Mouse (Mus musculus) left cerebral cortex, adult 18-20 months (tissue): Measurements from ENCODE around the gene Zfp319. TPM values are rescaled to one million over a fixed set of nuclear protein-coding genes. Genes with fewer than 3 reads are reported as not detected.
"Not testable (repeated sequence)": the region's sequence is repeated elsewhere in the genome, so short reads cannot be mapped to it uniquely, and the experiment has no call there.

Experiments
- DNase-seq, 2 experiments: peaks; one replicate each; pipeline ENCODE4 v3.0.0; 2021 to 2022; ENCODE audit warnings: low spot score in 2 of 2, mixed read lengths in 1 of 2
- long read RNA-seq, 2 experiments: library from polyadenylated mRNA; stranded (forward); transcript quantifications; one replicate each; pipeline ENCODE4 v2.0.0; 2021
- total RNA-seq, 2 experiments: library from RNA; stranded (reverse); gene quantifications; 2 replicates each; pipeline ENCODE4 v1.2.3; 2021

Zfp319 gene
- total RNA-seq = 10 to 100 TPM; 17.2 to 18.3 TPM
- long read RNA-seq, experiment 1, full-length matches to known transcripts = 8 of 30 reads
- long read RNA-seq, experiment 1, partial matches to known transcripts = 0 of 30 reads
- long read RNA-seq, experiment 1, other reads (novel, unspliced or antisense) = 22 of 30 reads
- long read RNA-seq, experiment 2, full-length matches to known transcripts = 5 of 14 reads
- long read RNA-seq, experiment 2, partial matches to known transcripts = 0 of 14 reads
- long read RNA-seq, experiment 2, other reads (novel, unspliced or antisense) = 9 of 14 reads

DNA sequence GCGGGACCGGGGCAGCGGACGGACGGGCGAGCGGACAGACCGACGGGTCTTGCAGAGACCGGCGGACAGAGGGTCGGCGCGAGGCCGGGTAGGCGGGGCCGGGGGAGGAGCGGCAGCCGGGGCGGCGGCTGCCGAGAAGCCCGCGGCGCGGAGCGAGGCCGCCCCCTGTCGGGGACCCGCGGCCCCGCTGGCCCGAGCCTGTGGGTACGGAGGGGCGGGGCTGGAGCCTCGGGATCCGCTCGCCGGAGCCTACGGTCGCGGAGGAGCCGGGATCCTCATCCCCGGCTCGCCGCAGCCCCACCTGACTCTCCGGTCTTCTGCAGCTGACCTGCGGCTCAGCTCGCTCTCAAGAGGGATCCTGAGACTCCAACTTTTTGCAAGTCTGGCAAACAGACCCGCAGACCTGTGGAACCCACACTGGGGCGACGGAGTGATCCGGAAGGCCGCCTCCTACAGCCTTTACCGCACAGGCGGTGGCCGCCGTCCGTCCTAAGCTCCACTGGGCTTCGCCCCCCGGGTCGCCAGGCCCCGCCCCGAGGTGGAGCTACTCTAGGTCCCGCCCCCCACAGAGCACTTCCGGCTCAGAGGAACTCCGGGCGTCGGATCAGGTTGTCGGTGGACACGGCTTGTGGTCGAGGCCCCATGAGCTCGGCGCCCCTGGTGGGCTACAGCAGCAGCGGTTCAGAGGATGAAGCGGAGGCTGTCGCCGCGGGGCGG lies at the start of gene Zfp319, which contains the start of gene Usb1:
TSS of gene Zfp319 (minus strand) at position 231 of the 717 bp plus-strand sequence.
TSS of gene Usb1 (plus strand) at position 565 of the 717 bp plus-strand sequence.
- DNase-seq = peak; percentile 89 to 92

DNA sequence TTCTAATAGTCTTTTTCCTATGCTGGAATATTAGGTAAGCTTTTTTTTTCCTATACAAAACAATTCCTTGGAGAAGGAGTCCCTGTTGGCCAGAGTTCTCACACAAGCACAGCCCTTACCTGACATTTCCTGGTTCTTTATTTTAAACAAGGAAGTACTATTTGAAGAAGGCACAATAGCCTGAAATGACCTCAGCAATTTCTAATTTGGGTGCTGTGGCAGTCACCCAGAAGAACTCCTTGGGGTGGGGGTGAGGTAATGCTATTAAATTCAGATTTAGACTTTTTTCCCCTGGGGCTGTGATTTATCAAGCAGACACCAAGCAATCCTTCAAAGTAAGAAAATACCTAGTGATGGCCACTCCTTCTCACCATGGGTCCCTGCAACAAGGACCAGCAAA lies 49.2 kb upstream of the Zfp319 start:
- DNase-seq = no peak

DNA sequence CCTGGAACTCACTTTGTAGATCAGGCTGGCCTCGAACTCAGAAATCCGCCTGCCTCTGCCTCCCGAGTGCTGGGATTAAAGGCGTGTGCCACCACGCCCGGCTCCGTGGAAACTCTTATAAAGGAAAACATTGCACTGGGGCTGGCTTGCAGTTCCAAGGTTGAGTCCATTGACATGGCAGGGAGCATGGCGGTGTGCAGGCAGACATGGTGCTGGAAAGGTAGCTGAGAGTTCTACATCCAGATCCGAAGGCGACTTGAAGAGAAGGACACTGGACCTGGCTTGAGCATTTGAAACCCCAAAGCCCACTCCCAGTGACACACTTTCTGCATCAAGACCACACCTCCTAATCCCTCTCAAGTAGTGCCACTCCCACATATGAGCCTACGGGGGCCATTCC lies 47.2 kb upstream of the Zfp319 start:
- DNase-seq = not testable (repeated sequence)

DNA sequence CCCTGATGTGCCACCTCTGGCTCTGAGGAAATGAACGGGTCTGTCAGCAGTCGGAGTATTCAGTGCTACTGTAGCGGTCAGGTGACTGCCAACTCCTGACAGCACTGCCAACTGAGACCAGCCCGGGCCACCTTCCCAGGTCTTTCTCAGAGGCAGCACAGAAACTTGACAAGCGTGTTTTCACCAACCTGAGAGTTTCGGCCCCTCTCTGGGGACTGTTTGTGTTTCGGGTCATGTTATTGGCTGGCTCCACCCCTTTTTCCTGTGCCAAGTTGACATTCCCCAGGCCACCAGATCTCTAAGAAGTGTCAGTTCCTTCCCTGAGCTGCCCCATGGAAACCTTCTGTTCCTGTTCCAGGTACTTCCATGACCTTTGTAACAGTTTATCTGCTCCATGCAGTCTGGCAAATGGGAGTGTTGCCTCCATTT lies 46.1 kb upstream of the Zfp319 start:
- no peak for DNase-seq

DNA sequence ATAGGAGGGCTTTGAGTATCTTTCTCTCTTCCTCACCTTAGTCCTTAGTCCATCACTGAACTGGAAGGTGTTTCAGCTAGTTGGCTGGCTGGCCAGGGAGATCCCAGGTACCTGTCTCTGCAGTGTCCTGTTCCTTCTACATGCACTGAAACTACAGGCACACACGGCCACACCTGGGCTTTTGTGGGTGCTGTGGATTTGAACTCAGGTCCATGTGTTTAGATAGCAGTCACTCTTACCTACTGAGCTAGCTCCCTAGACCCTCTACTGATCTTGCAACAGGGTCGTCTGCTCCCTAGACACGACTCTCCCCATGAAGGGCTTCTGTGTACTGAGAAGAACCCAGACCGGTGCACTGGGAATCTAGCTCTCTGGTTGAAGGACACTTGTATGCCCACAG lies 45.4 kb upstream of the Zfp319 start:
- no peak for DNase-seq

DNA sequence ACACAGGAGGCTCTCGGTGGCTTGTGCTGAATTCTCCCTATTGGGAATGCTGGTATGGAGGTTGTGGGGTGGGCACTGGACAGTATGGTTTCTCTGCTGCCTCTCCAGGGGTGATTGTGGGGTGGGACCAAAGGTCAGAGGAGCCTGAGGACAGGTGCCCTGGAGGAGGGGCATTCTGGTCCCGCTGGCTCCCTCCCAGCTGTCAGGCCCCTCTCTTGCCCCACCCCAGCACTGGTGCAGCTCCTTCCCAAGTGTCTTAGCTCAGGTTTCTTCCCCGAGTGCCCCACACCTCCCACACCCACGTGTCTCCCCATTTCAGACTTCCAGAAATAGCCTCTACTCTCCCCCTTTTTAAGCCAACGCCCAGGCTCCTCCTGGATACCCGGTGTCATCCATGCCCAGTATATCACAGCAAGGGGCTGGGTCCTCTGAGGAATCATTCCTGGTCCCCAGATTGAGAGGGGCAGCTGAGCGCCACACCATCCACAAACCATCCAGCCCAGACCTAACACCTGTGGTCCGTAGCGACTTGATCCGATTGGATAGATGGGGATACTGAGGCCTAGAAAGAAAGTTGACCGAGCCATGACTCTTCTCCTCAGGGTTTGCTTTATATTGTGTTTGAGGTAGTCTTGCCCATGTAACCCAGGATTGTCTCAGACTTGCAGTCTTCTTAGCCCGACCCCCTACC lies 44.7 kb upstream of the Zfp319 start:
- DNase-seq = no peak

DNA sequence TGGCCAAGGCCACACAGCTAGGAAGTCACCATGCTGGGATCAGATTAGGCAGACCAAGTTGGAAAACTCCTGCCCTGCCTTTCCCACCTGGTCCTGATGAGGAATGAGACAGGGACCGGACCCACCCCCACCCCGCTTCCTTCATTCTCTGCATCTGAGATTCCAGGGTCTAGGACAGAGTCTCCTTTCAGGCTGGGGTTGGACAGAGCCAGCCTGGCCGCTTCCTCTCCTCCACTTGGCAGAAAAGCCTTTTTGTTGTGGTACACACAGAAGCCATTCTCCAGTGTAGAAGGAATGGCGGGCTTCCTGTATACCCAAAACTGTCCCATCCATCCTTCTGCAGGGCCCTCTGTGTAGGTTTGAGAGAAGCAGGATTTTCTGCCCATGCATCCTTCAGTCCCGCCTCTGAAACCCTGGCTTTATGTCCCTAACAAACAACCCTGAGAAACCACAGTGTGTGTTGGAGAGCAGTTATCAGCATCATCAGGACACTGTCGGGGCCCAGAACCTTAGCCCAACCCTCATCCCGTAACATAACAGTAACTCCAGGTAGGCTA lies 43.7 kb upstream of the Zfp319 start:
- DNase-seq = no peak

DNA sequence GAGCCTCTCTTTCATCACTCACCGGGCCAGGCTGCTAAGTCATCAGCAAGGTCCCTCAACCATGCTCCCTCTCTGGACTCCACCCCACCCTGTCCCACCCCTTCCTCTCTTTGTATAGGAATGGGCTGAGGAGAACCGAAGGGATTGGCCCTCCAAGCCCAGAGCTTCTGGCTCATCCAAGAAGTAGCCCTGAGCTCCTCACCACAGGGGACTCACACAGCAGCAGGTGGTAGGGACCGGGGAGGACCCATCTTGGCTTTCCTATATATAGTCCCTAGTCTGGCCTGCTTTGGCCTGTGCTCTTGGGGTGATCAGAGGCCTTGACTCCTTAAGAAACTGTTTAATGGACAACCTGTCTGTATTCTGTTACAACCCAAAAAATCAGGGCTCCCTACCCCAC lies 42.7 kb upstream of the Zfp319 start:
- DNase-seq = no peak

DNA sequence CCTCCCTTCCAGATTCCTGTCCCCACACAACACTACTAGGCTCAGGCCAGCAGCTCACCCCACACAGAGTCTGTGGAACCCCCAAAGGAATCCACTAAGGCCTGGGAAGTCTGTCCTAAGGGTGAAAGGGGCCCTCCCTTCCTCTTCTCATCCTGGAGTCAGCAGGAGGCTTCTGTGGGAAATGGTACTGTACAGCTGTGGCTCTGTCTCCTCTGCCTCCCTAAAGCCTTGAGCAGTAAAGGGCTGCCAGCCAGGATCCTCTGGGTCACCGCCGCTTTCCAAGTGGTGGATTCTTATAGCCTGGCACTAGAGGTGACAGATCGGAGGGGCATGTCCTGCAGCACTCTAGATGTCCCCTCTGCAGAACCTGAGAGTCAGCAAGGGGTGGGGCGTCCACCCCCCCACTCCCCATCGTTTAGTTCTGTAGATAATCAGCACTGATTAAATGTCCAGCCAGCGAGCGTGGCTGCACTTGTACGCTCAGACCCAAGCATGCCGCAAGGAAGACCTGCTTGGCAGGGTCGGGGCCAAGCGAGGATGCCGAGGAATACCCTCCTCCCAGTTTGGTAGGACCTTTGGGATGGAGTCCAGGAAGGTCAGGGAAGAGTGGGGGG lies 41.7 kb upstream of the Zfp319 start:
- no peak for DNase-seq

DNA sequence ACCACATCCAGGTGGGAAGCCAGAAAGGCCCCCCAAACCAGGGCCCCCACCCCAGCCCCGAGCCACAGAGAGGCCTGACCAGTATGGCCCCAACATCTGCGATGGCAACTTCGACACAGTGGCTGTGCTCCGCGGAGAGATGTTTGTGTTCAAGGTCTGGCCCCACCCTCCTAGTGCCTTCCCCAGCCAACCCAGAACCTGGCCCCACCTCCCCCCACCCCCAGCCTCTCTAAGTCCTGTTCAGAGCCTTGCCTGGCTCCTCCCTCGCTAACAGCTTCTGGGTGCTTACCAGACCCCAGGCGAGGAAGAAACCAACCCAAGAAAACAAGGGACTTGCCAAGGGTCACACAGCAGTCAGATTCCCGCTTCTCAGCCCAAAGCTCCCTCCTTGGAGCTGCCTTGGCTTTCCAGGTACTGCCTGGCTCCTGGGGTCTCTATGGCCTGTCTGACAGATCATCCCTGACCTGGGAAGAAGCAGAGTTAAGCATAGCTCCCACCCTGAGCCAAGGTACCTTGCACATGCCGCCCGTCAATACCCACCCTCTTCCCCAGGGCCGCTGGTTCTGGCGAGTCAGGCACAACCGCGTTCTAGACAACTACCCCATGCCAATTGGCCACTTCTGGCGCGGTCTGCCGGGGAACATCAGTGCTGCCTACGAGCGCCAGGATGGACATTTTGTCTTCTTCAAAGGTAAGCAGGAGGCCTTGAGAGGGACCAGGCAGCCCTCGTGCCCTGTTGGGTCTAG lies 38.0 kb upstream of the Zfp319 start:
- no peak for DNase-seq

DNA sequence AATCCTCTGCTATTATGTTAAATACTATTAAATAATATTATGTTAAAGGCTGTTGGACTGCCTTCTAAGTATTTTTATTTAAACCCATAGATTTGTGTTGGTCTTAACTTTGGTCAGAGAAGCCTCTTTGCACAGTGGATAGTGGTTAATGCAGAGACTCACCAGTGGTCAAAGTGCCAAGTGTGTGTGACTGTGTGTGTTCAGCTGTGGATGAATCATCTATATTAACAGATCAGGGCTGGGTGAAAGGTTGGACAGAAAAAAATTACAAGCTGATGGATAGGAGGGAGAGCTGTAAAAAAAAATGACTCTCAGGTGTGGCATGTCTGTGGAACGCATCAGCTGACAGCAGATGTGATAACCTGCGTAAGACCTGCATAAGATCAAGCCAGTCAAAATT lies 32.1 kb upstream of the Zfp319 start:
- DNase-seq = no peak

DNA sequence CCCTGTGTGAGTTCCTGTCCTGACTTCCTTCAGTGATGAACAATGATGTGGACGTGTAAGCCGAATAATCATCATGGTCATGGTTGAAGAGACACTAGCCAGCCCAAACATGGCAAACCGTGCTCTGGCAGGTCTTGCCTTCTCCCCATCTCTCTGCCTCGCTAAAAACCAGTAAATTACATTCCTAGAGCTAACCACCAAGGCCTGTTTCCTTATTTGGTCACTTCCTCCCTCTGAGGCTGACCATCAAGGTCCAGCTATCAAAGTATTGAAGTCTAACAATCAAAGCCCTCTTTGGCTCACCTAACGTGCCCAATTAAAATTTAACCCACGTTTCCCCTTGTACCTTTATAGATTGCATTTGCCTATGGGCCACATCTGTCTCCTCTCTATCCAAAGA lies 30.5 kb upstream of the Zfp319 start:
- DNase-seq = no peak

DNA sequence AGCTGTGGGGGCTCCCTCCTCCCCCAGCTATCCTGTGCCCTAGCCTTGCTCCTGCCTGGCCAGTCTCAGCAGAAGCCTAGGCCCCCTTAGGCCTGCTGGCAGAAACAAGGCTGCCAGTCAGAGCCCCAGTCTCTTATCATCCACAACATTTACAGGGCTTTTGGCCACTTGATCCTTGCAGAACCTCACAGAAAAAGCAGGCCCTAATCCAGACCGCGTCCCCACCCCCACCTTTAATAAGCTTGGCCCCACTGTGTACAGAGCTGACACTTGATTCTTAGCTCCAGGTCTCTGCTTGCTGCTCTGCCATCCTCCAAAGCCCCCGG lies 29.2 kb upstream of the Zfp319 start:
- no peak for DNase-seq

DNA sequence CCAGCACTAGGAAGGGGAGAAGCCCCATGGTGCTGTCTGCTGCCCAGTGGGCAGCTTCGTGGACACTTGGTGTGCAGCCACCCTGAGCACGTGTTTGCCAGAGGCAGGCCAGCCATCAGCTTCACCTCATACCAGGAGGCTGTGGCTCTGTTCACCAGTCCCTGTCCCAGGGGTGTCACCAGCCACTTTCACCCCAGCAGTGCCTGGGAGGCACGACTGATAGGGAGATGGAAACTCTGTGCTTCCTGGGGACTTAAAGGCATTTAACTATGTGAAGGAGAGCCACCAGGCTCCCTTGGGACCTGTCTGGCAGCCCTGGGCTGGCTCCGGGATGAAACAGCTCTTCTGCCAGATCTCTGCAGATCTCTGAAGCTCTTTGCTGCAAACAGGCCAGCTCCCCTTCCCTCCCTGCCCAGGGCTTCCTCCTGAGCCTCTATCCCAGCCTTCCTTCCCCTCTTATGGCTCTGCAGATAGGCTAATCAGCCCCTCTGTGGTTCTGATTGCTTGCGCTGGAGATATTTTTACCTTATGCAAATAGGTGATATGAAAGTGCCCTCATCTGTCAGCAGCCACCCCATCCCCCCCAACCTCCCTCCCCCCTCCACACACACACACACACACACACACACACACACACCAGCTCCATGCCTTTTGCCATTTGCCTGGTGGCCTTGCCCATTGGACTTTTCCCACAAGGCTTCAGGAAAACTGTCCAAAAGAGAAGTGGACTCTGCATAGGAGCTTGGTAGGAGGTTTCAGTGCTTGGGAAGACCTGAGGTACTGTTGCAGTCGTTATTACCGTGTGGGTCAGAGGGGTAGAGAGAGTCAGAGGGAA lies 28.6 kb upstream of the Zfp319 start:
- no peak for DNase-seq

DNA sequence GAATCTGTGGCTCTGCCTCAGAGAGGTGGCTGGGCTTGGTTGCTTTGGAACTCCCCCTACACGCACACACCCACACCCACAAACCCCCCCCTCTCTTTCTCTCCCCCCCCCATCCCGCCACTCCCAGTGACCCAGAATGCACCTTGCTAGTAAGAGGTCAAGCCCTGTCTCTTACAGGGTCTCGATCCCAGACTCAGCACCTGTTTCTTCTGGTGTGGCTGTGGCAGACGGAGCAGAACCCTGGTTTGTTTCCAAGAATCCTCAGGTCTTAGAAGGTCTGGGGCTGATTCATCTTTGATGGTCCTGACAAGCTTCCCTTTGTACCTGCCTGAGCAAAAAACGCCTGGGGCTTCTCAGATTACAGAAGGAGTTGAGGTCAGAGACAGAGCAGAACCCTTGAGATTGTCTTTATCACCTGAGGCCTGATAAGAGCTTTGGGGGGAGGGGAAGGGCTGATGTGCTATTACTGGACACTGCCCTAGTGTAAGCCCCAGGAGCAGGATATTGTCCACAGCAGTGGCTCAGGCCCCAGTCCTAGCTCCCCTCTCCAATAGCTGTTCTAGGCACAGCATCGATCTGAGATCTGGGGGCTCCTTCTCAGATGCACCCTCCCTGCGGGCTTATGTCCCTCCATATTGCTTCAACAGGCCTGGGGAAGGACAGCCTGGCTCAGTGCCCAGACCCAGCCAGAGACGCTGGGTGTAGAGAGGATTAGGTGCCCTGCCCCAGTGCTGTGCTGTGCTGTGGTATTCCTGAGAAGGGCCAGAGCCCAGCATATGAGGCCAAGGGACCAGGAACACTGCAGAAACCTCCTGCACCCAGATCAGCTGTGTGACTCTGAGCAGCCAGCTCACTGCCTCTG lies 27.0 kb upstream of the Zfp319 start:
- no peak for DNase-seq

DNA sequence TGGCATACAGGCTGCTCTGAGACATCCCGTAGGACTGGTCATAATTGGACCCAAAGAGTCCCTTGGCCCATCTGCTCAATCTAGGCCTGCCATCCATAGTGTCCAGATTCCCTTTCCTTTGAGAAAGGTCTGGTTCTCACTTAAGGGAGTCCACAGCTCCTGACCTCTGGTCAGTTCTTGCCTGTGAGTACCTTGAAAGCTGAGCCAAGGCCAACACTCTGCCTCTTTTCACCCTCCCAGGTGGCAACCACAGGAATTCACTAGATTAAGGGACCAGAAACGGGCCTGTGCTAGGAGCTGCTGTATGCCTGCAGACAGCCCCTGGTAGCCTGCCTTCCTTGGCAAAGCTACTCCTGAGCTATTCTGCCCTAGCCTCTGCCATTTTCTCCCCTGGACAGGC lies 22.9 kb upstream of the Zfp319 start:
- no peak for DNase-seq

DNA sequence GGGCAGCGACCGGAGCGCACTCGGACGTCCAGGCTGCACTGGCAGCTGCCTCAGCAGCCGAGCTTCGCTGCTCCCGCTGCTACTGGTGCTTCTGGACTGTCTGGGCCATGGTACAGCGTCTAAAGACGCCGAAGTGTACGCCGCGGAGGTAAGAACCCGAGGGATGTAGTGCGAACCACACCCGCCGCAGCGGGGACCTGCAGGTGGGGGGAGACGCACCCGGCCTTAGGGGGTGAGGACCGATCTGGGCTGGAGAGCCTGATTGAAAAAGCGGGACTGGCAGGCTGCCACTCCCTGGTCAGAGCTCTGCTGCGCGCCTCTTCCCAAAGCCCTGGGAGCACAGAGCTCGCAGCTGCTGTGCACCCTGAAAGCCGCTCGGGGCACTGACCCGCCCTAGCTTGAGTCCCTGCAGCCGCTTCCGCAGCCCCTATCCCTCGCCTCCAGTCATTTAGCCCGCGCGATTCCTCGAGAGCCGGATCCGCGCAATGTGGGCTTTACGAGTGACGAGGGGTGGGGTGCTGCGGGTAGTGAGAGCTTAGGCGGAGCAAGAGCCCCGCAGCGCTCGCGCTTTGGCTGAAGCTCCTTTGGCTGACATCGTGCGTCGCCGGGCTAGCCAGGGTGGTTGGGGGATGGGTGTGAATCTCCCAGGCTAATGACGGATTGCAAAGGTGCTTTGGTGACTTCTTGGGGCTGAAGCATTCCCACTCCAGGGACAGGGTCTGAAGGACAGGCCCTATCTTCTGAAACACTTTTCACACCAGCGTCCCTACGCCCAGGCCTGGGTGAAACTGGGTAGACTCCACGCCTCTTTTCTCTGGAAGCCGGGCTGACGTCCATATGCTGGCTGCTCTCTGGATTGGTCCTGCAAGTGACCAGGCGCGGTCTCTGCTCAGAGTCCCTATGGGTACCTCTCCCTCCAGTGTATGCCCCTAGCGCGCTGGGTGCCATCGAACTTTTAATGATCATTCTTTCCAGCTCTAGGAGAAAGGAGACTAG lies 21.4 kb upstream of the Zfp319 start:
- DNase-seq = no peak
